Comparison of ENCODE assay signal across 8 mouse cellular contexts in genomic region chr12:35046310-35046998, GRCm38 (mm10). TPM values are rescaled to one million over a fixed set of nuclear protein-coding genes. Genes with fewer than 3 reads are reported as not detected.
DNase-seq lines count a peak whose midpoint lies in the region; ATAC-seq and TF ChIP-seq lines count a peak whose summit lies in the region.

No protein-coding gene starts in this region.

- peaks cover 19% of the 10 kb centered on the region for H3K4me1 ChIP-seq in forebrain, embryonic 12.5 days
- peaks cover 20% of the 10 kb centered on the region for H3K4me1 ChIP-seq in liver, embryonic 12.5 days

- H3K9me3 ChIP-seq in forebrain, embryonic 12.5 days = no peaks in the 10 kb centered on the region
- H3K9me3 ChIP-seq in liver, embryonic 12.5 days (replicated peaks) = no peaks in the 10 kb centered on the region

- H3K27ac ChIP-seq in layer of hippocampus, adult 2 months = peak overlapping the region; percentile 98
- H3K27ac ChIP-seq in forebrain, embryonic 12.5 days = peak overlapping the region; percentile 96
- H3K27ac ChIP-seq in liver, embryonic 12.5 days = peak overlapping the region; percentile 96

- no peak for TF ChIP-seq CTCF in layer of hippocampus, adult 2 months (conservative IDR thresholded peaks at IDR 0.05)

- H3K27me3 ChIP-seq in forebrain, embryonic 12.5 days = peaks cover 8% of the 10 kb centered on the region; the same call in 1 of the 2 replicates
- H3K27me3 ChIP-seq in liver, embryonic 12.5 days (replicated peaks) = no peaks in the 10 kb centered on the region
- H3K27me3 ChIP-seq in splenic B cell, adult 2 months (ENCODE audit: control insufficient read depth, insufficient read depth, low read length, poor library complexity, severe bottlenecking) = no peaks in the 10 kb centered on the region

- DNase-seq in layer of hippocampus, adult 2 months (ENCODE audit: low spot score in 2 of 2) = no peak
- no peak for DNase-seq in layer of hippocampus, adult 11-12 months (ENCODE audit: low spot score)
- peak; percentile 87 for DNase-seq in R1 (ENCODE audit: low read depth, low spot score)
- DNase-seq in splenic B cell, adult 2 months (ENCODE audit: low read depth, low spot score) = peak; percentile 33
- DNase-seq in natural killer cell, adult 2 months (ENCODE audit: low spot score in 2 of 2) = no peak
- no peak for DNase-seq in left cerebral cortex, postnatal 25 days (ENCODE audit: low spot score in 2 of 2)

- H3K9ac ChIP-seq in forebrain, embryonic 12.5 days = peak overlapping the region; percentile 94
- peak overlapping the region; percentile 96 for H3K9ac ChIP-seq in liver, embryonic 12.5 days

- intact Hi-C loops in left cerebral cortex, postnatal 25 days (cut with DNase I) = no loop called here

- H3K4me2 ChIP-seq in forebrain, embryonic 12.5 days = peak overlapping the region; percentile 78
- H3K4me2 ChIP-seq in liver, embryonic 12.5 days = peak overlapping the region; percentile 90

- ATAC-seq in forebrain, embryonic 12.5 days (ENCODE audit: low FRiP score) = peak; percentile 77
- ATAC-seq in liver, embryonic 12.5 days = peak; percentile 74

- H3K36me3 ChIP-seq in forebrain, embryonic 12.5 days (replicated peaks) = no peaks in the 10 kb centered on the region
- no peaks in the 10 kb centered on the region for H3K36me3 ChIP-seq in liver, embryonic 12.5 days
- H3K36me3 ChIP-seq in splenic B cell, adult 2 months (ENCODE audit: control insufficient read depth, insufficient read depth, low read length, poor library complexity, severe bottlenecking) = no peaks in the 10 kb centered on the region

- peak overlapping the region; percentile 86 for H3K4me3 ChIP-seq in layer of hippocampus, adult 2 months
- peak overlapping the region; percentile 97 for H3K4me3 ChIP-seq in forebrain, embryonic 12.5 days (replicated peaks)
- peak overlapping the region; percentile 92 for H3K4me3 ChIP-seq in liver, embryonic 12.5 days

- WGBS in forebrain, embryonic 12.5 days = under 1% methylated on average over 34 of the region's 36 CpGs
- under 1% methylated on average over 36 of the region's 36 CpGs for WGBS in liver, embryonic 12.5 days (ENCODE audit: insufficient replicate concordance)

RNA-seq across cellular contexts. Expression of gene Snx13, which starts 0.5 kb away (rescaled TPM):
- 10 to 100 TPM; 62.0 to 62.1 TPM for total RNA-seq in layer of hippocampus, adult 2 months (2021)
- polyA plus RNA-seq in forebrain, embryonic 12.5 days (2016; fragmentation: Nextera tagmentation; extraction: Ambion mirVana) = 22.5 and 24.4 TPM in 2 replicates
- polyA plus RNA-seq in liver, embryonic 12.5 days (2016; fragmentation: Nextera tagmentation; extraction: Ambion mirVana) = 8.4 and 10.3 TPM in 2 replicates
- 10 to 100 TPM; 60.6 to 61.1 TPM for total RNA-seq in left cerebral cortex, postnatal 25 days (2021)

Comparison
In these comparisons a context has a peak if more than half of its experiments do, and no peak if none do; other contexts are left out.
1. DNase-seq: peak in R1 (single experiment) and splenic B cell, adult 2 months (single experiment); none in layer of hippocampus, adult 2 months (0 of 2), layer of hippocampus, adult 11-12 months (single experiment), natural killer cell, adult 2 months (0 of 2) and left cerebral cortex, postnatal 25 days (0 of 2).
2. Peak in every context shown above with its lines, with median percentiles within 50 percentile points of each other: H3K27ac ChIP-seq and H3K4me3 ChIP-seq.